8 mouse cellular contexts compared by ENCODE assay signal in genomic region chr17:55956591-55956990, GRCm38 (mm10). TPM values are rescaled to one million over a fixed set of nuclear protein-coding genes. Genes with fewer than 3 reads are reported as not detected.
DNase-seq lines count a peak whose midpoint lies in the region; ATAC-seq and TF ChIP-seq lines count a peak whose summit lies in the region.

No protein-coding gene starts in this region.

- H3K27ac ChIP-seq in gastrocnemius, adult 2 months: no peak overlapping the region
- H3K27ac ChIP-seq in neural tube, embryonic 11.5 days (ENCODE audit: low read depth, low read length): no peak overlapping the region
- H3K27ac ChIP-seq in limb, embryonic 11.5 days (replicated peaks; ENCODE audit: low read depth, low read length): no peak overlapping the region
- no peak overlapping the region for H3K27ac ChIP-seq in small intestine, adult 2 months (ENCODE audit: insufficient read depth, low read depth, low read length)

- H3K9me3 ChIP-seq in neural tube, embryonic 11.5 days (ENCODE audit: control insufficient read depth, low read length): no peaks in the 10 kb centered on the region
- no peaks in the 10 kb centered on the region for H3K9me3 ChIP-seq in limb, embryonic 11.5 days (ENCODE audit: control insufficient read depth, low read length)

- WGBS in neural tube, embryonic 11.5 days: 34% methylated on average over 6 of the region's 6 CpGs
- 31% methylated on average over 6 of the region's 6 CpGs for WGBS in limb, embryonic 11.5 days
- WGBS in small intestine, adult 2 months: 34% methylated on average over 6 of the region's 6 CpGs

- no peaks in the 10 kb centered on the region; the same call in 1 of the 2 replicates for H3K36me3 ChIP-seq in neural tube, embryonic 11.5 days (ENCODE audit: control insufficient read depth, insufficient read depth, low read length)
- no peaks in the 10 kb centered on the region; the same call in 1 of the 2 replicates for H3K36me3 ChIP-seq in limb, embryonic 11.5 days (ENCODE audit: control insufficient read depth, insufficient read depth, low read length)
- peaks cover 3% of the 10 kb centered on the region; the same call in 1 of the 2 replicates for H3K36me3 ChIP-seq in small intestine, adult 2 months (ENCODE audit: control insufficient read depth, insufficient read depth, low read length)

- peak overlapping the region; percentile 54 for H3K4me3 ChIP-seq in gastrocnemius, adult 2 months
- peak overlapping the region; percentile 32 for H3K4me3 ChIP-seq in neural tube, embryonic 11.5 days (ENCODE audit: low read depth, low read length)
- peak overlapping the region; percentile 35 for H3K4me3 ChIP-seq in limb, embryonic 11.5 days (ENCODE audit: low read depth, low read length)
- peak overlapping the region; percentile 77 for H3K4me3 ChIP-seq in small intestine, adult 2 months (ENCODE audit: low read depth, low read length)

- TF ChIP-seq CTCF in gastrocnemius, adult 2 months (IDR thresholded peaks at IDR 0.05): no peak
- no peak for TF ChIP-seq CTCF in small intestine, adult 2 months (IDR thresholded peaks at IDR 0.05; ENCODE audit: extremely low read depth, insufficient read length, insufficient replicate concordance, low read depth, low read length)

- intact Hi-C loops in gastrocnemius, adult 2 months (cut with DNase I): loop anchor here (5.0 kb wide), 1 partner anchor 116 kb away; no protein-coding TSS in a partner anchor
- intact Hi-C loops in gastrocnemius, postnatal 14 days (cut with DNase I; ENCODE audit: low total_unique reads): no loop called here

- DNase-seq in gastrocnemius, adult 2 months: no peak
- no peak for DNase-seq in gastrocnemius, postnatal 14 days
- DNase-seq in neural tube, embryonic 11.5 days (ENCODE audit: low spot score): no peak
- DNase-seq in neural tube, embryonic 10.5 days (ENCODE audit: extremely low spot score, low spot score): no peak
- no peak for DNase-seq in limb, embryonic 11.5 days (ENCODE audit: low spot score)
- no peak for DNase-seq in Muller cell, postnatal 12 days (ENCODE audit: inconsistent ontology term)

- H3K4me1 ChIP-seq in neural tube, embryonic 11.5 days (ENCODE audit: control insufficient read depth, insufficient read depth, low read length): peaks cover 3% of the 10 kb centered on the region; the same call in 1 of the 2 replicates
- H3K4me1 ChIP-seq in limb, embryonic 11.5 days (ENCODE audit: control insufficient read depth, insufficient read depth, low read length): no peaks in the 10 kb centered on the region
- peaks cover 7% of the 10 kb centered on the region; the same call in 1 of the 2 replicates for H3K4me1 ChIP-seq in small intestine, adult 2 months (ENCODE audit: control insufficient read depth, insufficient read depth, insufficient read length, low read length)

- ATAC-seq in neural tube, embryonic 11.5 days (ENCODE audit: insufficient read depth, low FRiP score, low TSS enrichment): no peak
- no peak for ATAC-seq in limb, embryonic 11.5 days (ENCODE audit: insufficient number of reproducible peaks, low FRiP score, low TSS enrichment, low read depth)
- no peak for ATAC-seq in activated CD4-positive, CD25-positive, alpha-beta regulatory T cell, adult 4 months

- no peak for TF ChIP-seq POLR2A in small intestine, adult 2 months (IDR thresholded peaks at IDR 0.05; ENCODE audit: low read depth, low read length)

- H3K9ac ChIP-seq in neural tube, embryonic 11.5 days (ENCODE audit: low read length): peak overlapping the region; percentile 38; the same call in 1 of the 2 replicates
- H3K9ac ChIP-seq in limb, embryonic 11.5 days (ENCODE audit: low read length): no peak overlapping the region

- H3K4me2 ChIP-seq in neural tube, embryonic 11.5 days (ENCODE audit: low read depth): peak overlapping the region; percentile 60
- peak overlapping the region; percentile 54 for H3K4me2 ChIP-seq in limb, embryonic 11.5 days (ENCODE audit: low read depth, severe bottlenecking)

- no peaks in the 10 kb centered on the region for H3K27me3 ChIP-seq in neural tube, embryonic 11.5 days (ENCODE audit: control insufficient read depth, insufficient read depth, low read length)
- H3K27me3 ChIP-seq in limb, embryonic 11.5 days (ENCODE audit: control insufficient read depth, insufficient read depth, low read length): 0 out of 2 replicates have a peak, but pooled peaks cover 3% of the 10 kb centered on the region
- no peaks in the 10 kb centered on the region for H3K27me3 ChIP-seq in small intestine, adult 2 months (ENCODE audit: control insufficient read depth, insufficient read depth, low read length)

RNA-seq across cellular contexts. Expression of gene Yju2, which starts 2.3 kb away (rescaled TPM):
- 10 to 100 TPM in 1 of 2 experiments, 1 to 10 TPM in 1; 8.3 to 10.2 TPM for total RNA-seq in gastrocnemius, adult 2 months (2021)
- 10 to 100 TPM in 1 of 2 experiments, 1 to 10 TPM in 1; 9.3 to 10.3 TPM for total RNA-seq in gastrocnemius, postnatal 14 days (2021)
- 19.2 and 25.1 TPM in 2 replicates for polyA plus RNA-seq in neural tube, embryonic 11.5 days (2014; fragmentation: Nextera tagmentation; extraction: Ambion mirVana)
- polyA plus RNA-seq in limb, embryonic 11.5 days (2014; fragmentation: Nextera tagmentation; extraction: Ambion mirVana): 20.7 and 22.3 TPM in 2 replicates
- 3.4 and 7.9 TPM in 2 replicates for polyA plus RNA-seq in small intestine, adult 2 months (2012; rRNA removed)
- 10 to 100 TPM; 26.9 to 30.2 TPM for polyA plus RNA-seq in activated CD4-positive, CD25-positive, alpha-beta regulatory T cell, adult 4 months (2017; shearing (Covaris generic))

RNA-seq across cellular contexts. Expression of gene Ebi3, which starts 4.2 kb away (rescaled TPM):
- under 1 TPM; 0.20 to 0.39 TPM for total RNA-seq in gastrocnemius, adult 2 months (2021)
- under 1 TPM; 0.33 to 0.47 TPM for total RNA-seq in gastrocnemius, postnatal 14 days (2021)
- 2.1 and 2.3 TPM in 2 replicates for polyA plus RNA-seq in neural tube, embryonic 11.5 days (2014; fragmentation: Nextera tagmentation; extraction: Ambion mirVana)
- polyA plus RNA-seq in limb, embryonic 11.5 days (2014; fragmentation: Nextera tagmentation; extraction: Ambion mirVana): 0.79 and 1.1 TPM in 2 replicates
- 4.9 and 7.5 TPM in 2 replicates for polyA plus RNA-seq in small intestine, adult 2 months (2012; rRNA removed)
- polyA plus RNA-seq in activated CD4-positive, CD25-positive, alpha-beta regulatory T cell, adult 4 months (2017; shearing (Covaris generic)): 10 to 100 TPM; 52.7 to 95.2 TPM

RNA-seq across cellular contexts. Expression of gene Zfp119b, which starts 7.3 kb away (rescaled TPM):
- 1 to 10 TPM; 2.9 to 4.1 TPM for total RNA-seq in gastrocnemius, adult 2 months (2021)
- 1 to 10 TPM; 3.1 to 3.7 TPM for total RNA-seq in gastrocnemius, postnatal 14 days (2021)
- polyA plus RNA-seq in neural tube, embryonic 11.5 days (2014; fragmentation: Nextera tagmentation; extraction: Ambion mirVana): 6.1 TPM in 2 replicates
- polyA plus RNA-seq in limb, embryonic 11.5 days (2014; fragmentation: Nextera tagmentation; extraction: Ambion mirVana): 6.6 and 7.1 TPM in 2 replicates
- 0.09 TPM in 1 of 2 replicates, not detected in the other for polyA plus RNA-seq in small intestine, adult 2 months (2012; rRNA removed)
- polyA plus RNA-seq in activated CD4-positive, CD25-positive, alpha-beta regulatory T cell, adult 4 months (2017; shearing (Covaris generic)): 10 to 100 TPM; 17.2 to 17.4 TPM

RNA-seq across cellular contexts. Expression of gene Shd, which starts 13.7 kb away (rescaled TPM):
- under 1 TPM in 1 of 2 experiments, not detected in 1; 0.47 TPM for total RNA-seq in gastrocnemius, adult 2 months (2021)
- under 1 TPM; 0.31 to 0.62 TPM for total RNA-seq in gastrocnemius, postnatal 14 days (2021)
- 89.7 and 95.3 TPM in 2 replicates for polyA plus RNA-seq in neural tube, embryonic 11.5 days (2014; fragmentation: Nextera tagmentation; extraction: Ambion mirVana)
- 42.2 and 44.8 TPM in 2 replicates for polyA plus RNA-seq in limb, embryonic 11.5 days (2014; fragmentation: Nextera tagmentation; extraction: Ambion mirVana)
- 1.1 and 3.4 TPM in 2 replicates for polyA plus RNA-seq in small intestine, adult 2 months (2012; rRNA removed)
- polyA plus RNA-seq in activated CD4-positive, CD25-positive, alpha-beta regulatory T cell, adult 4 months (2017; shearing (Covaris generic)): not detected

RNA-seq across cellular contexts. Expression of gene Fsd1, which starts 29.7 kb away (rescaled TPM):
- not detected for total RNA-seq in gastrocnemius, adult 2 months (2021)
- under 1 TPM in 1 of 2 experiments, not detected in 1; 0.55 TPM for total RNA-seq in gastrocnemius, postnatal 14 days (2021)
- polyA plus RNA-seq in neural tube, embryonic 11.5 days (2014; fragmentation: Nextera tagmentation; extraction: Ambion mirVana): 68.3 and 86.8 TPM in 2 replicates
- polyA plus RNA-seq in limb, embryonic 11.5 days (2014; fragmentation: Nextera tagmentation; extraction: Ambion mirVana): 34.9 and 39.8 TPM in 2 replicates
- polyA plus RNA-seq in small intestine, adult 2 months (2012; rRNA removed): 0.83 and 3.2 TPM in 2 replicates
- polyA plus RNA-seq in activated CD4-positive, CD25-positive, alpha-beta regulatory T cell, adult 4 months (2017; shearing (Covaris generic)): not detected
